Mouse (Mus musculus) ES-Bruce4 (cell line): ENCODE measurements around the gene Plppr3.

Experiments
- CTCF ChIP-seq: IDR thresholded peaks from one replicate; pipeline ENCODE4 v1.8.1; 2011; ENCODE audit warnings: low read depth, low read length
- EP300 ChIP-seq: IDR thresholded peaks from 2 replicates; pipeline ENCODE4 v1.6.1; 2011; ENCODE audit warnings: low read depth, low read length; ENCODE audit not compliant: insufficient read depth
- POLR2A ChIP-seq: IDR thresholded peaks from one replicate; pipeline ENCODE4 v1.8.1; 2011; ENCODE audit warnings: low read length; ENCODE audit not compliant: insufficient read depth

DNA sequence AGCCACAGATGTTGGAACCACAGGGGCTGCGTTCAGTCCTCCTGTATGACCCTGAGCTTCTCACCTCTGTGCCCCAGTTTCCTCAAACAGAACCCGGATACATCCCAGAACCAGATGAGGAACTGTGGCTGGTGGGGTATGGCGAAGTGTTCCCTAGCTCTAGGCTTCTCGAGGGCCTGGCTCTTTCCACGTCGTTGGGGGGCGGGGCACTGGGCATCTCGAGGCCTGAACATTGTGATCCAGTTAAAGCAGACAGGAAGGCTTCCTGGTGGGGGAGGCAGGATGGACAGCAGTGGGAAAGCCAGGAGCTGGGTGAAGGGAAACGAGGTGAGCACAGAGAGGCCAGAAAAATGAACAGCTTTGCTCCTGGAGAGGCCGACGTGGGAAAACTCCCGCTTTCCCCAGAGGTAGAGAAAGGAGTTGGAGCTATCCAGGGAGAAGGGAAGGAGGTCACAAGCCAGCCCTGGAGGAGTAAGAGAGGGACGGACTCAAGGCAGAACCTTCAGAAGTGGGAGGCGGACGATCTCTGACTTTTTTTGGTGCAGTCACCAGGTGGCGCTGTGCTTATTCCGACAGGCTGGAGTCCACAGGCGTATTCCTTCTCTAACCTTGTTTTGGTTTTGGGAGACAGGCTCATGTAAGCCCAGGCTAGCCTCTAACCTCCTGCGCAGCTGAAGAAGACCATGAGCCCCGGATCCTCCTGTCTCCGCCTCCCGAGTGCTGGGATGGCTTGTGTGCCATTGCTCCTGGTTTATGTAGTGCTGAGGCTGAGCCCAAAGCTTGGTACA is 9.1 kb upstream of the Plppr3 start:
- TF ChIP-seq POLR2A (no peak), CTCF (peak; percentile 88), EP300 (no peak)
